Mouse (Mus musculus) stomach, embryonic 16.5 days (tissue): ENCODE measurements at regions not wholly inside any gene's neighbourhood (a gene's known extent, or its start where the extent isn't known, plus 50 kb on each side); places are given as distances from the start of the nearest gene placed in this dataset.

Experiments
- ATAC-seq: fragments of 200-750 bp; cut with Nextera tagmentation; 2 replicates; pipeline ENCODE4 v1.8.0; 2017; ENCODE audit warnings: moderate number of reproducible peaks, moderate TSS enrichment; ENCODE audit not compliant: insufficient read depth, low FRiP score
- H3K27ac ChIP-seq: fragments of 300-500 bp; sonication (generic); 2 replicates; pipeline ENCODE4 v1.5.1; 2014; ENCODE audit warnings: low read length
- H3K27me3 ChIP-seq: fragments of 300-500 bp; sonication (generic); 2 replicates; pipeline ENCODE4 v1.6.1; 2014; ENCODE audit warnings: low read length, control low read depth, mixed read lengths; ENCODE audit not compliant: control insufficient read depth, insufficient read depth
- H3K36me3 ChIP-seq: fragments of 300-500 bp; sonication (generic); 2 replicates; pipeline ENCODE4 v1.6.1; 2014; ENCODE audit warnings: low read length; ENCODE audit not compliant: control insufficient read depth, insufficient read depth
- H3K4me1 ChIP-seq: fragments of 300-500 bp; sonication (generic); 2 replicates; pipeline ENCODE4 v1.6.1; 2014; ENCODE audit warnings: low read length, control low read depth, mixed read lengths; ENCODE audit not compliant: control insufficient read depth, insufficient read depth
- H3K4me2 ChIP-seq: fragments of 300-500 bp; sonication (generic); 2 replicates; pipeline ENCODE4 v1.6.1; 2014; ENCODE audit warnings: low read depth, low read length, mixed read lengths
- H3K4me3 ChIP-seq: fragments of 300-500 bp; sonication (generic); replicated peaks from 2 replicates; pipeline ENCODE4 v1.5.1; 2014; ENCODE audit warnings: mild to moderate bottlenecking, low read length
- H3K9ac ChIP-seq: fragments of 300-500 bp; sonication (generic); 2 replicates; pipeline ENCODE4 v1.6.1; 2014; ENCODE audit warnings: low read length
- H3K9me3 ChIP-seq: fragments of 300-500 bp; sonication (generic); replicated peaks from 2 replicates; pipeline ENCODE4 v1.6.1; 2016; ENCODE audit warnings: low read length, control low read depth; ENCODE audit not compliant: control insufficient read depth
- WGBS: fragments of 180-500 bp; shearing (Covaris S2); extraction: QIAGEN DNeasy Blood & Tissue Kit; methylation state at CpG from one replicate; pipeline ENCODE4 v1.1.7; 2014; 5-methylcytosine and 5-hydroxymethylcytosine counted together

DNA sequence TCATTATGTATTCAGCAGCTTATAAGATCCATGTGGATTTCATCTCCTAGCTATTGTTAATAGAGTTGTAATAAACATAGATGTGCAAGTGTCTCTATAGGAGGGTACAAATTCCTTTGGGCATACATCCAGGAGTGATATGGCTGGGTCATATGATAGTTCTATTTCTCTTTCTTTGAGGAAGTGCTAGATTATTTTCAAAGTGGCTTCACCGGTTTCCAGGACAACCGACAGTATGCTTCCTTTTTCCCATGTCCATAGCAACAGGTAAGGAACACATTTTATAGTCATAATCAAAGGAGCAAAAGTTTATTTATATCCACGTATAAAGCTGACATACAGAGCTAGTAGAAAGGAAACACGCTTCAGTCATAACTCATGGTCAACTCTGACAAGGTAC lies 710.2 kb upstream of the Tenm4 start:
- 82% methylated on average over 4 of the region's 4 CpGs for WGBS
- H3K9ac ChIP-seq, result no peak overlapping the region
- H3K4me3 ChIP-seq, result no peak overlapping the region
- no peak overlapping the region for H3K4me2 ChIP-seq
- no peak for ATAC-seq
- no peaks in the 10 kb centered on the region for H3K4me1 ChIP-seq
- H3K27me3 ChIP-seq, result no peaks in the 10 kb centered on the region
- no peak overlapping the region for H3K27ac ChIP-seq
- no peaks in the 10 kb centered on the region for H3K36me3 ChIP-seq
- H3K9me3 ChIP-seq, result no peaks in the 10 kb centered on the region

DNA sequence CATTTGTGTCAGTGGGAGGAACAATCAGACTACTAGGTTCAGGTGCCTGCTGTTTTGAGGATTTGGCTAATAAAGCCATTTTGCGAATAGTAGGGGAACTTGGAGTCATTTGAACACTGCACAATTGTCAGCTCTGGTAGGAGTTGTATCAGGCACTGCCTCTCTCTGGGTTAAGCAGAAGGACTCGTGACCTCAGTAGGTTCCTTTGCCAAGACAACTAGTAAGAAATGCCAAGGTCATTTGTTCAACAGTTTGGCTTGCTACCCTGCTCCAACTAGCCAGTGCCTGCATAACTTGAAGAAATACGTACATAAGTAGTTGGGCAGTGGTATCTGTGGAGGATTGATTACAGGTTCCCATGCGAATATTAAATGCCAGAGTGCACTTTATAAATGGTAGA lies 705.5 kb upstream of the Tenm4 start:
- Histone ChIP-seq H3K9ac (no peak overlapping the region), H3K4me2 (no peak overlapping the region), H3K36me3 (no peaks in the 10 kb centered on the region), H3K4me3 (no peak overlapping the region), H3K27me3 (no peaks in the 10 kb centered on the region), H3K4me1 (no peaks in the 10 kb centered on the region), H3K9me3 (no peaks in the 10 kb centered on the region), H3K27ac (no peak overlapping the region)
- ATAC-seq, result no peak
- 80% methylated on average over 4 of the region's 4 CpGs for WGBS

GRCm38 (mm10) chr7:95467028-95467427 lies 704.0 kb upstream of the Tenm4 start:
- Histone ChIP-seq H3K4me1 (no peaks in the 10 kb centered on the region), H3K36me3 (no peaks in the 10 kb centered on the region)

DNA sequence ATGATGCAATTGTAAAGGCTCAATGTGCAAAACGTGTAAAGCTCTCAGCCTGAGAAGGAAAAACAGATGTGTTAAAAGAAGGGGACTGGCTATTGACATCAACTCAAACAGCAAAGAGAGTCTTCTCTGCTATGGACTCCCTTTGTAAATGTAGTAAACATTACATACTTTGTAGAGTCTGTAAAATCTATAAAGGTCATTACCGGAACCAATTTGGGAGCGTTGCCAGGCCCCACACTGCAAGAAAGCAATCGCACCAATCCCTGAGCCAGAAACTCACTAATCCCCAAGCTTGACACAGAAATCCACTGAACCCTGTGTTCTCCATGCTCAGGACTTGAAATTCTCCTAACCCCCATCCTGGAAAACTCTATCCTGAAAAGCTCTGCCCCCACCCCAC lies 697.2 kb upstream of the Tenm4 start:
- Histone ChIP-seq H3K9ac (no peak overlapping the region), H3K4me2 (no peak overlapping the region), H3K4me3 (no peak overlapping the region), H3K9me3 (no peaks in the 10 kb centered on the region), H3K4me1 (no peaks in the 10 kb centered on the region), H3K36me3 (no peaks in the 10 kb centered on the region), H3K27ac (no peak overlapping the region), H3K27me3 (no peaks in the 10 kb centered on the region)
- 50% methylated on average over 4 of the region's 4 CpGs for WGBS
- no peak for ATAC-seq

More at GRCm38 (mm10) chr7:95467028-95467427, 704.0 kb upstream of the Tenm4 start:
- Histone ChIP-seq H3K27me3 (no peaks in the 10 kb centered on the region), H3K9me3 (no peaks in the 10 kb centered on the region), H3K4me3 (no peak overlapping the region), H3K27ac (no peak overlapping the region), H3K9ac (no peak overlapping the region), H3K4me2 (no peak overlapping the region)
- 42% methylated on average over 3 of the region's 3 CpGs for WGBS
- no peak for ATAC-seq

DNA sequence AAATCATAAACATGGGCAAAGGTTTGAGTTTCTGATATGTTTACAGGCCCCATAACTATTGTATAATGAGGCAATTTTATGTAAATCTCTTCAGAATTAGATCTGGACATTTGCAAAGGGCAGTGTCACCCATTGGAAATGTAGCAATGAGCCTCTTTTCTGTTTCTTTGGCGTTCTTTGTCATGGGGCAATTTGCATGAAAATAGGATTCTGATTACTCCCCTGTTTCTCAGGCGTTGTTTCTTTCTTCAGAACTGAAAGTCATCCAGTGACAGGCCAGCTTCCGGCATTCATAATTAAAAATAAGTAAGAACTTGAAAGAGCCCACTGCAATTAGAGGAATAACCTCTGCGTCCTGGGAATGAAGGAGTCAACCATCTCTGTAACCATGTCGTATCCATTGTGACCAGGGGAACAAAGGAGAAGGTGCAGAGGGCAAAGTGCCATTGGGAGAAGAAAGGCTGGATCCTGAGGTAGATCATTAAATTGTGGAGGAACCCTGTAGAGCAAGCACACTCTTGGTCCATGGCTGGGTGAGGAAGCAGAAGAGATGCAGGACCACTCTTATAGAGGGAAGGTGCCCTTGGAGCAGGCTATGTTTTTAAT lies 690.8 kb upstream of the Tenm4 start:
- Histone ChIP-seq H3K27me3 (no peaks in the 10 kb centered on the region), H3K4me2 (no peak overlapping the region), H3K9me3 (no peaks in the 10 kb centered on the region), H3K4me3 (no peak overlapping the region), H3K27ac (no peak overlapping the region), H3K36me3 (no peaks in the 10 kb centered on the region), H3K9ac (no peak overlapping the region), H3K4me1 (no peaks in the 10 kb centered on the region)
- ATAC-seq, result no peak
- 62% methylated on average over 5 of the region's 5 CpGs for WGBS

DNA sequence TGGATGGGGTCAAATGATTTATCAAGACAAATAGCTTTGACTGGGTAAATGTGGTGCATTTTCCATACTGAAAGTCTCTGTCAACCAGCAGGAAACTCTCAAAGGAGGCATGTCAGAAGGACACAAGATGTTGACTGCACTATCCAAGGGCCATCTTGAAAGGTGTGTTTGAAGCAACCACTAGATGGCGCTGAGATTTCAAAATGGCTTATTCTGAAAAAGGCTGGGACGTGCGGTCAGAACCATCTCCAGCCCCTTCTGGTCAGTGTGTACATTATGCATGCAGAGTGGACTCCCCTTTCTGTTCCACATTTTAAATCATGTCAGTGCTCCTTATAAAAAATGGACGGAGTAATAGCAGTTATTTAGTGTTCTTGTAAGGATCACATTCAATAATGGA lies 681.4 kb upstream of the Tenm4 start:
- ATAC-seq, result no peak
- H3K9ac ChIP-seq, result no peak overlapping the region
- 12% methylated on average over 4 of the region's 4 CpGs for WGBS

DNA sequence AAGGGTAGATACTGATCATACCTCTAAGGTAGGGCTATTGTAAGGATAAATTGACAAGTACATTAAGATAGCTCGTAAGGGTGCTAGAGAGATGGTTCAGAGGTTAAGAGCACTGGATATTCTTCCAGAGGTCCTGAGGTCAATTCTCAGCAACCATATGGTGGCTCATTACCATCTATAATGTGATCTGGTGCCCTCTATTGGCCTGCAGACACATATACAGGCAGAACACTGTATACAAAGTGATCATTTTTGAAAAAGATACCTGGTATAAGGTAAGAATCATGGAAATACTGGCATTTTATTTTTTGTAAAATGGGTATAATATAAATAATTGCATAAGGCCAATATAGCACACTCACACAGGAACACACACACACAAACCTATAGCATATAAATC lies 676.3 kb upstream of the Tenm4 start:
- no peaks in the 10 kb centered on the region for H3K36me3 ChIP-seq
- H3K27ac ChIP-seq, result no peak overlapping the region
- H3K27me3 ChIP-seq, result no peaks in the 10 kb centered on the region
- no peak overlapping the region for H3K9ac ChIP-seq
- WGBS, result 65% methylated on average over 1 of the region's 1 CpGs
- H3K4me1 ChIP-seq, result no peaks in the 10 kb centered on the region
- H3K9me3 ChIP-seq, result no peaks in the 10 kb centered on the region
- H3K4me2 ChIP-seq, result no peak overlapping the region
- no peak for ATAC-seq
- no peak overlapping the region for H3K4me3 ChIP-seq

More for the DNA sequence above, 681.4 kb upstream of the Tenm4 start:
- Histone ChIP-seq H3K4me3 (no peak overlapping the region), H3K27me3 (no peaks in the 10 kb centered on the region), H3K9me3 (no peaks in the 10 kb centered on the region), H3K36me3 (no peaks in the 10 kb centered on the region), H3K27ac (no peak overlapping the region), H3K4me2 (no peak overlapping the region), H3K4me1 (no peaks in the 10 kb centered on the region)

GRCm38 (mm10) chr7:95502959-95503358 lies 668.1 kb upstream of the Tenm4 start:
- 31% methylated on average over 6 of the region's 6 CpGs for WGBS

GRCm38 (mm10) chr7:95547256-95547655 lies 623.8 kb upstream of the Tenm4 start:
- 74% methylated on average over 3 of the region's 3 CpGs for WGBS

More at GRCm38 (mm10) chr7:95502959-95503358, 668.1 kb upstream of the Tenm4 start:
- H3K4me3 ChIP-seq, result no peak overlapping the region
- no peak for ATAC-seq
- no peaks in the 10 kb centered on the region for H3K9me3 ChIP-seq
- H3K27ac ChIP-seq, result no peak overlapping the region
- no peaks in the 10 kb centered on the region for H3K27me3 ChIP-seq
- no peak overlapping the region for H3K9ac ChIP-seq
- no peaks in the 10 kb centered on the region for H3K4me1 ChIP-seq
- H3K36me3 ChIP-seq, result no peaks in the 10 kb centered on the region
- H3K4me2 ChIP-seq, result no peak overlapping the region

More at GRCm38 (mm10) chr7:95547256-95547655, 623.8 kb upstream of the Tenm4 start:
- H3K4me3 ChIP-seq, result no peak overlapping the region
- no peak overlapping the region for H3K27ac ChIP-seq
- H3K9ac ChIP-seq, result no peak overlapping the region
- 0 out of 2 replicates have a peak, but pooled peaks cover 3% of the 10 kb centered on the region for H3K4me1 ChIP-seq
- no peaks in the 10 kb centered on the region for H3K9me3 ChIP-seq
- no peak overlapping the region for H3K4me2 ChIP-seq
- ATAC-seq, result no peak
- H3K36me3 ChIP-seq, result no peaks in the 10 kb centered on the region
- no peaks in the 10 kb centered on the region for H3K27me3 ChIP-seq
